Mouse (Mus musculus) heart, adult 2 months (tissue): ENCODE measurements around the gene Pom121.

ENCODE experiments used
- CTCF ChIP-seq: fragments of 200-600 bp; IDR thresholded peaks from 2 replicates; pipeline ENCODE4 v1.8.1; 2022; ENCODE audit warnings: antibody characterized with exemption, mild to moderate bottlenecking, moderate library complexity
- POLR2A ChIP-seq: fragments of 200-500 bp; IDR thresholded peaks from 2 replicates; pipeline ENCODE4 v1.6.1; 2011; ENCODE audit warnings: mild to moderate bottlenecking, low read depth, low read length, control low read depth; ENCODE audit not compliant: insufficient read depth

GRCm38 (mm10) chr5:135371195-135371594 lies 23.2 kb downstream of the Pom121 start:
- TF ChIP-seq CTCF (no peak), POLR2A (no peak)
